Mouse (Mus musculus) midbrain, embryonic 16.5 days (tissue): ENCODE results near the gene Timp2. TPM values are rescaled to one million over a fixed set of nuclear protein-coding genes. Genes with fewer than 3 reads are reported as not detected.

Source experiments
- ATAC-seq: fragments of 200-750 bp; cut with Nextera tagmentation; 2 replicates; pipeline ENCODE4 v1.8.0; 2017; ENCODE audit warnings: moderate TSS enrichment
- H3K27ac ChIP-seq: fragments of 300-500 bp; sonication (generic); 2 replicates; pipeline ENCODE4 v1.5.1; 2014; ENCODE audit warnings: mild to moderate bottlenecking, low read length, mixed read lengths
- H3K27me3 ChIP-seq: fragments of 300-500 bp; sonication (generic); 2 replicates; pipeline ENCODE4 v1.6.1; 2014; ENCODE audit warnings: low read depth, low read length, mixed read lengths; ENCODE audit not compliant: control insufficient read depth, insufficient read depth
- H3K36me3 ChIP-seq: fragments of 300-500 bp; sonication (generic); 2 replicates; pipeline ENCODE4 v1.6.1; 2014; ENCODE audit warnings: mild to moderate bottlenecking, low read length, moderate library complexity, mixed read lengths; ENCODE audit not compliant: control insufficient read depth, insufficient read depth
- H3K4me1 ChIP-seq: fragments of 300-500 bp; sonication (generic); 2 replicates; pipeline ENCODE4 v1.6.1; 2014; ENCODE audit warnings: mild to moderate bottlenecking, low read length, mixed read lengths; ENCODE audit not compliant: control insufficient read depth, insufficient read depth
- H3K4me2 ChIP-seq: fragments of 300-500 bp; sonication (generic); 2 replicates; pipeline ENCODE4 v1.6.1; 2014; ENCODE audit warnings: mild to moderate bottlenecking, low read length, mixed read lengths
- H3K4me3 ChIP-seq: fragments of 300-500 bp; sonication (generic); 2 replicates; pipeline ENCODE4 v1.5.1; 2014; ENCODE audit warnings: low read depth, mild to moderate bottlenecking, low read length, moderate library complexity, mixed read lengths
- H3K9ac ChIP-seq: fragments of 300-500 bp; sonication (generic); 2 replicates; pipeline ENCODE4 v1.6.1; 2014; ENCODE audit warnings: low read depth, low read length, mixed read lengths
- H3K9me3 ChIP-seq: fragments of 300-500 bp; sonication (generic); replicated peaks from 2 replicates; pipeline ENCODE4 v1.6.1; 2014; ENCODE audit warnings: mild to moderate bottlenecking, low read length, mixed read lengths; ENCODE audit not compliant: control insufficient read depth, poor library complexity, severe bottlenecking
- WGBS: fragments of 180-500 bp; shearing (Covaris S2); extraction: QIAGEN DNeasy Blood & Tissue Kit; methylation state at CpG from one replicate; pipeline ENCODE4 v1.1.7; 2014; 5-methylcytosine and 5-hydroxymethylcytosine counted together
- polyA plus RNA-seq: library from polyadenylated mRNA; unstranded; fragments of >200 nt; fragmentation: Nextera tagmentation; extraction: Ambion mirVana; gene quantifications from 2 replicates; pipeline ENCODE4 v1.2.1, GENCODE M21; 2015

Gene Timp2
- polyA plus RNA-seq, 1 experiment from 2014 or later: 98.8 TPM

DNA sequence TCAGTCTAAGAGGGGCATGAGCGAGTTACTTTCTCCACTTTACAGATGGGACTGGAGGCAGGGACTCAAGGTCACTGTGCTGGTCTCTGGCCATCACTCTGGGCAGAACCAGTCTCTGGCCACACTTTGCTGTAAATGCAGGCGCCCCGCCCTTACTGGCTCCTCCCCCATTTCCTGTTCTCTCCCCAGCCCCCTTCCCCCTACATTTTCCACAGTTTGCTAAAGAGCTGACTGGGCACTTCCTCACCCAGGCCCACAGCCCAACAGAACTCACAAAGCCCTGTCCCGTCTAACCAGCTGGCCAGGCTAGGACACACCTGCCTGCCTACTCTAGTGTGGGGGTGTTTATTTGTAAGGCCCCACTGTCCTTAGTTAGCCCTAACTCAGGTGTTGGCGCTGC, 6.7 kb downstream of the Timp2 start:
- Histone ChIP-seq H3K9me3 (no peaks in the 10 kb centered on the region), H3K27me3 (no peaks in the 10 kb centered on the region), H3K9ac (no peak overlapping the region), H3K4me2 (no peak overlapping the region), H3K4me1 (peaks cover 18% of the 10 kb centered on the region), H3K27ac (no peak overlapping the region), H3K4me3 (no peak overlapping the region), H3K36me3 (no peaks in the 10 kb centered on the region)
- 85% methylated on average over 5 of the region's 5 CpGs for WGBS
- ATAC-seq: no peak

DNA sequence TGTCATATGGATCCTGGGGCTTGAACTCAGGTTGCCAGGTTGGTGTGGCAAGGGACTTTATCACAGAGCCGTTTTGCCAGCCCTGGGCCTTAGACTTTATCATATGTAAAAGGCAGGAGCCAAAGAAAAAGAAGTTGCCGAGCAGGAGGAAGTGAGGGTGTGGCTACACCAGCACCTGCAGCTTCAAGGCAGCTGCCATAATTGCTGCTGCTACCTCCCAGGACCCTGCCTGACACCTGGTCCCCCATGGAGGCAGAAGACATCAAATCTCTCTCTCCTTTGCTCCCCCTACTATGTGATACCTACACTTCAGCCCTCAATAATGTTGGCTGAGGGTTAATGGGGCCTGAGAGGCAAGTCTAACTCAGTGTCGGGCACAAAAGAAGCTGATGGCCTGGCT, 7.1 kb downstream of the Timp2 start:
- 75% methylated on average over 3 of the region's 3 CpGs for WGBS
- H3K36me3 ChIP-seq: no peaks in the 10 kb centered on the region
- peaks cover 18% of the 10 kb centered on the region for H3K4me1 ChIP-seq
- no peak overlapping the region for H3K4me2 ChIP-seq
- H3K9me3 ChIP-seq: no peaks in the 10 kb centered on the region
- H3K4me3 ChIP-seq: no peak overlapping the region
- H3K9ac ChIP-seq: no peak overlapping the region
- H3K27me3 ChIP-seq: no peaks in the 10 kb centered on the region
- no peak for ATAC-seq
- no peak overlapping the region for H3K27ac ChIP-seq

DNA sequence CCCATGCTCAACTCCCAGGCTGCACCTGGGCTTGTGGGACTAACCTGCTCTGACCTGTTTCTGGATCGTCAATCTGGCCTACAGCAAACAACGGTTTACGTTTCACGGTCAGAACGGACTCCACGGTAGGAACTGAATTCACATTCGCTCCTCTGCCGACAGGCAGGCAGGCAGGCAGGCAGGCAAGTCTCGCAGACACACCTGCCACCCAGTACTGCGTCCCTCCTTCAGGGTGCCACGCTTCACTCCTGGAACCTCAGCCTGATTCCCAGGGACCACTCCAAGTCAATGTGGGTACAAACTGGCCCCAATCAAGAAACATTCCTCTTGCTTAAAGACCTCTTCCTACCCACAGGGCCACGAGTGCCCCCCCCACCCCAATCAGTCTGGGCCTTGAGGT, 7.6 kb downstream of the Timp2 start:
- Histone ChIP-seq H3K4me1 (peaks cover 13% of the 10 kb centered on the region), H3K9ac (no peak overlapping the region), H3K27me3 (no peaks in the 10 kb centered on the region), H3K4me2 (no peak overlapping the region), H3K27ac (no peak overlapping the region), H3K4me3 (no peak overlapping the region), H3K36me3 (no peaks in the 10 kb centered on the region), H3K9me3 (no peaks in the 10 kb centered on the region)
- WGBS: 94% methylated on average over 12 of the region's 12 CpGs
- ATAC-seq: no peak

DNA sequence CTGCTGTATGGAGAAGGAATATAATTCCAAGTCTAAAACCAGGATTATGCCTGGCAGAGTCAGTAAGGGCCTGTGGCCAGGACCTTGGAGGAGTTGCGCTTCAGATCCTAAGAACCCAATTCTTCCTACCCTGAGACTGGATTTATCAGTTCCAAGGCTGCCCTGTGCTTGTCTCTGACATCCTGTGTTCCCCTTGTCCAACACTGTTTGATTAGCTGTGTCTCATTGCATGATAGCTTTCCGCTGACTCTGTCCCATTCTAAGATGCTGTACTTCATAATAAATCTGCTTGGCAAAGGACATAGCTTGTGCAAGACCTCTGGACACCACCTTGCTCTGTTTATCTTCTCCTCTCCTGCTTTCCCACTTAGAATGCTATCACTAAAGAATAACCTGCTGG, 8.1 kb downstream of the Timp2 start:
- Histone ChIP-seq H3K4me1 (peaks cover 12% of the 10 kb centered on the region), H3K36me3 (no peaks in the 10 kb centered on the region), H3K27me3 (no peaks in the 10 kb centered on the region), H3K4me2 (no peak overlapping the region), H3K9ac (no peak overlapping the region), H3K9me3 (no peaks in the 10 kb centered on the region), H3K4me3 (no peak overlapping the region), H3K27ac (no peak overlapping the region)
- WGBS: 96% methylated on average over 2 of the region's 2 CpGs
- ATAC-seq: no peak

DNA sequence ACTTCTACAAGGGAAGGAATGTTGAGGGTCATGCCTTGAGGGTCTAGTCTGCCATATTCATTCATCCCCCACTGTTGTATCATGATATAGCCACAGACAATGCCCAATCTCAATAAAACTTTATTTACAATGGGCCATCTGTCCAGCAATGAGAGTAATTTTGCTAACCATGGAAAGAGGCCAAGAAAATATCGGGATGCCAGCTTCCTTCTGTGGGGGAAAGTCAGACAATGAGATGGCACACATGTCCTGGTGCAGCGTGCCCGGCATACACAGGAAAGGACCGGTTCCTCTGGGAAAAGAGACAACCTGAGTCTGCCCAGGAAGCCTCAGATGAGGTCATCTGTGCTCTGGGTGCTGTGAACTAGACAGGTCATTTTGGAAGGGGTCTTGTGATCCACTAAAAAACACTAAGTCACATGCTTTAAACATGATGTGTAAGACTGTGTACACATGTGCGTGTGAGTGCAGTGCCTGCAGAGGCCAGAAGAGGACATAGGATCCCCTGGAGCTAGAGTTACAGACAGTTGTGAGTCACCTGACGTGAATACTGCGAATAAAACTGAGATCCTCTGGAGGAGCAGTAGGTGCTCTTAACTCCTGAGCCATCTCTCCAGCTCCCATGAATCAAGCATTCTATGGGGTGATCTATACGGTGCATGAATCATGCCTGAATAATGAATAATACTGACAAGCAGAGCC, 9.0 kb downstream of the Timp2 start:
- no peak for ATAC-seq
- Histone ChIP-seq H3K36me3 (no peaks in the 10 kb centered on the region), H3K27ac (no peak overlapping the region)

DNA sequence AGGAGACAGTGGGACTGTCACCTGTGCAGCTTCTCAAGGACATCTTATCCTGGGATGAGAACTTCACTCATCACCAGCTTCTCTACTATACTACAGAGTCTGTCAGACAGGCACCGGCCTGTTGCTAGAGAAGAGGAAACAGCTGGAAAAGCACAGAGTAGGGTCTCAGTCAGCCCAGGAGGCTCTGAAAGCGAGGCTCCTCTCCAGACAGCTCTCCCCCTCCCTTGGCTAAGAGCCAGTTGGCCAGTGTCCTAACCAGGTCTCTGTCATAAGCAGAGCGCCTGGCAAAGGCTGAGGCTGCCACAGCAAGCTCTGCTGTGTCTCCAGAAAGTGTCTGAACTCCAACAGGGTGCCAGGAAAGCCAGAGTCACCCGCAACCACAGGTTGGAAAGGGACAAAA, 9.8 kb downstream of the Timp2 start:
- H3K36me3 ChIP-seq: no peaks in the 10 kb centered on the region
- H3K4me2 ChIP-seq: no peak overlapping the region
- ATAC-seq: no peak
- H3K27ac ChIP-seq: 0 out of 2 replicates have a peak overlapping the region, but pooled peaks have one; percentile 31
- H3K4me3 ChIP-seq: no peak overlapping the region
- H3K9ac ChIP-seq: no peak overlapping the region
- peaks cover 19% of the 10 kb centered on the region for H3K4me1 ChIP-seq
- 54% methylated on average over 4 of the region's 4 CpGs for WGBS
- H3K9me3 ChIP-seq: no peaks in the 10 kb centered on the region
- H3K27me3 ChIP-seq: no peaks in the 10 kb centered on the region

More for the DNA sequence above, 9.0 kb downstream of the Timp2 start:
- no peak overlapping the region for H3K4me2 ChIP-seq
- no peaks in the 10 kb centered on the region for H3K27me3 ChIP-seq
- H3K4me1 ChIP-seq: peaks cover 19% of the 10 kb centered on the region
- 86% methylated on average over 8 of the region's 8 CpGs for whole genome bisulfite sequencing
- H3K4me3 ChIP-seq: no peak overlapping the region
- no peak overlapping the region for H3K9ac ChIP-seq
- H3K9me3 ChIP-seq: no peaks in the 10 kb centered on the region

DNA sequence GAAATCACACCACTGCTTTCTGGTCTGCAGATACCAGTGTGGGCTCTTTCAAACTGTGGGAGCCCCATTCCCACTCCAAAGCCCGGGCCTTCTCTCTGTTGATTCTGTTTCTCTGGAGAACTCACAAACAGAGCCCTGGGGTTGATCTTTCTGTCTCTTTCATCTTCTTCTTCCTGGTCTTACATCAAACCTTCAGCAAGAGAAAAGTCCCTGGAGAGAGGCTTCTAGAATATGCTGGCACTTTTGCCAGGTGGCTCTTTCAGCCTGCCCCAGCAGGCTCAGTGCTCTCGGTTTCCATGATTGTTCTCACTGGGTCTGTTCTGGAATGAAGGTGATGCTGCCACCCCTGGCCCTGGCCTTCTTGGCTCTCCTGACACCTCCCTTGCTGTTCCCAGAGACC, 11.9 kb downstream of the Timp2 start:
- Histone ChIP-seq H3K4me2 (no peak overlapping the region), H3K9ac (no peak overlapping the region), H3K9me3 (no peaks in the 10 kb centered on the region), H3K36me3 (no peaks in the 10 kb centered on the region), H3K27ac (no peak overlapping the region), H3K4me3 (no peak overlapping the region), H3K27me3 (no peaks in the 10 kb centered on the region), H3K4me1 (peaks cover 17% of the 10 kb centered on the region)
- 70% methylated on average over 2 of the region's 2 CpGs for WGBS
- ATAC-seq: no peak

DNA sequence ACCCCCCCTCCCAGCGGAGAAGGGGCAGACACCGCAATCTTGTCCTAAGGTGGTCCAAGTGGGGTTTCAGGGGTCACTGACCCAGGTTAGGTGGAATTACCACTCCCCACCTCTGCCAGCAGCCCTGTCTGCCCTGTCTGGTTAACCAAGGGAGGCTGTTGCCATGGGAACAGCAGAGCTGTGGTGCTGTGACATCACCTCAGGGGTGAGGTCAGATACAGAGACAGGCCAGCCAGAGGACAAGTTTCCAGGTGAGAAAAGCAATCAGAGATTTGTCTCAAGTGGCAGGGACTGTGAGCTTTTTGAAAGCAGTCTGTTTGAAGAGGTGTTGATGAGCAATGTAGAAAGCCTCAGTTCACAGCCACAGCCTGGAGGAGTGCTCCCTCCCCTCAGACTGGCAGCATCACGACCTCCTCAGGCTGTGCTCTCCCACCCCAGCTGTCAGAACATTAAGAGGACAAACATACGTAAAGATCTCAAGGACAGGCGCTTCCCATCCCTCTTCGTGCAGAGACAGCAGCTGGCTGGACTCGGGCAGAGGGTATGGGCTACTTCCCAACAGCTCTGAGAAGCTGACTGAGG, 13.0 kb downstream of the Timp2 start, which contains the start of gene Cep295nl:
Gene Cep295nl (minus strand): TSS at position 101 of the 582 bp plus-strand sequence.
- H3K27ac ChIP-seq: peak within 1 kb of the TSS; percentile 64
- H3K4me3 ChIP-seq: no peak within 1 kb of the TSS
- WGBS: 25% methylated on average over 7 of the region's 7 CpGs
- peak within 1 kb of the TSS; percentile 33 for H3K4me2 ChIP-seq
- ATAC-seq: peak; percentile 61; the same call in 1 of the 2 replicates
- peaks cover 17% of the 10 kb centered on the region for H3K4me1 ChIP-seq
- H3K27me3 ChIP-seq: no peaks in the 10 kb centered on the region
- 0 out of 2 replicates have a peak within 1 kb of the TSS, but pooled peaks have one; percentile 8 for H3K9ac ChIP-seq
- H3K9me3 ChIP-seq: no peaks in the 10 kb centered on the region
- H3K36me3 ChIP-seq: no peaks in the 10 kb centered on the region

DNA sequence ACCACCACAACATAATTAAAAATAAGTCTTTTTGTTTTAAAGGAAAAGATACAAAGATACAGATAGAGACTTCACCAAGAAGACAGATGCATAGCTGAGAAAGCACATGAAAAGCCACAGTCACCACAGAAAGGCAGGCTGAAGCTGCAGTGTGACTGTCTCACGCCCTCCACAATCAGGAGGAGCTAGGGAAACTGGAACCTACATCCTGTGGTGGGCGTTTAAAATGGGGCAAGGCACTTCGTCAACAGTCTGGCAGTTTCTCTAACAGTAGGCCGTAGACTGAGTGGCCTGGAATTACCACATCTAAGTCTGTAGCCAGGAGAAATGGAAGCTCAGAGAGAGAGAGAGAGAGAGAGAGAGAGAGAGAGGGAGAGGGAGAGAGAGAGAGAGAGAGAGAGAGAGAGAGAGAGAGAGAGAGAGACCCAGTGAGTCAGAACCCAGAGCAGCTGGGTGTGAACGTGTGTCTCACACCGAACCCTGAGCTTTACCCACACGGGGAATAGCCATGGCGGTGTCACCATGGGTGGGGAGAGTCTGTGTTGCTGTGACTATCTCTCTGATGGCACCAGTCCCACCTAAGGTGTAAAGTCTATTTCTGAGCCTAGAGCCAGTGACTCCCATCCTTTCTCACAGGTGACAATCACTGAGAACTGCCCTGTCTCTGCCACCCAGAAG, 17.9 kb downstream of the Timp2 start:
- Histone ChIP-seq H3K4me1 (peaks cover 10% of the 10 kb centered on the region), H3K27ac (no peak overlapping the region), H3K9ac (no peak overlapping the region), H3K4me3 (no peak overlapping the region), H3K36me3 (no peaks in the 10 kb centered on the region), H3K27me3 (no peaks in the 10 kb centered on the region), H3K4me2 (no peak overlapping the region), H3K9me3 (no peaks in the 10 kb centered on the region)
- no peak for ATAC-seq
- 85% methylated on average over 8 of the region's 8 CpGs for WGBS
